Mouse (Mus musculus) embryonic fibroblast, embryonic 13.5 days (primary cell): ENCODE results near the gene Chst11.

Experiments used
- CTCF ChIP-seq: IDR thresholded peaks from 2 replicates; pipeline ENCODE4 v1.5.1; 2011; ENCODE audit warnings: mild to moderate bottlenecking, control low read depth, low read length, moderate library complexity, borderline replicate concordance; ENCODE audit not compliant: insufficient read depth
- POLR2A ChIP-seq: IDR thresholded peaks from 2 replicates; pipeline ENCODE4 v1.6.1; 2011; ENCODE audit warnings: low read depth, mild to moderate bottlenecking, control low read depth, low read length, moderate library complexity

GRCm38 (mm10) chr10:83220217-83220616 is 234.9 kb downstream of the Chst11 start:
- no peak for TF ChIP-seq CTCF
- TF ChIP-seq POLR2A = no peak
